In genomic region chr4:66310315-66311020, GRCm38 (mm10) we compare ENCODE assay signal across 12 mouse cellular contexts.
"Had no signal": no experiment of that assay in that cellular context is flagged by ENCODE, and none has a peak within 500 bp of the region (broad histone marks: within the 10 kb centered on the region; RNA-seq: fewer than 3 reads in every experiment).

No protein-coding gene starts in this region.

- DNase-seq: kidney, adult 18-20 months; kidney, postnatal 10 days; kidney, postnatal 4 days; left cerebral cortex, postnatal 4 days; lung, adult 18-20 months; right cerebral cortex, adult 18-20 months; right cerebral cortex, postnatal 25 days; thymus, postnatal 4 days had no signal

- H3K9me3 ChIP-seq: limb, embryonic 13.5 days; midbrain, embryonic 12.5 days had no signal

- H3K36me3 ChIP-seq: limb, embryonic 13.5 days; midbrain, embryonic 12.5 days had no signal

- H3K4me2 ChIP-seq: limb, embryonic 13.5 days; midbrain, embryonic 12.5 days had no signal

- H3K27ac ChIP-seq: layer of hippocampus, adult 2 months; limb, embryonic 13.5 days; liver, embryonic 14.5 days; midbrain, embryonic 12.5 days had no signal

- H3K27me3 ChIP-seq: limb, embryonic 13.5 days had no signal

- H3K9ac ChIP-seq: limb, embryonic 13.5 days; liver, embryonic 14.5 days; midbrain, embryonic 12.5 days had no signal

- H3K4me3 ChIP-seq: layer of hippocampus, adult 2 months; limb, embryonic 13.5 days; midbrain, embryonic 12.5 days had no signal
